Mouse (Mus musculus): ENCODE data around the gene Ubxn1. TPM values are rescaled to one million over a fixed set of nuclear protein-coding genes. Genes with fewer than 3 reads are reported as not detected.

Ubxn1 gene
- polyA plus RNA-seq, 1 experiment from 2014 or later: 184 TPM

Small RNA genes lying within 50 kb of the gene (microRNA-seq; reads per million reads assigned to microRNA genes)
- gene Mir5136: 0.40 reads per million

Other genes starting within 250 kb of the Ubxn1 start
- 1.7 and 3.1 TPM in 2 replicates for gene Chrm1, start 207.7 kb upstream of the Ubxn1 start, polyA plus RNA-seq (2014; fragmentation: Nextera tagmentation; extraction: Ambion mirVana)
- 179 and 200 TPM in 2 replicates for gene Slc3a2, start 148.1 kb upstream of the Ubxn1 start, polyA plus RNA-seq (2014; fragmentation: Nextera tagmentation; extraction: Ambion mirVana)
- 109 and 111 TPM in 2 replicates for gene Wdr74, start 135.7 kb upstream of the Ubxn1 start, polyA plus RNA-seq (2014; fragmentation: Nextera tagmentation; extraction: Ambion mirVana)
- gene 1700092M07Rik, start 130.8 kb upstream of the Ubxn1 start, polyA plus RNA-seq (2014; fragmentation: Nextera tagmentation; extraction: Ambion mirVana): 0.77 and 1.1 TPM in 2 replicates
- 104 and 105 TPM in 2 replicates for gene Stx5a, start 130.1 kb upstream of the Ubxn1 start, polyA plus RNA-seq (2014; fragmentation: Nextera tagmentation; extraction: Ambion mirVana)
- gene Nxf1, start 114.4 kb upstream of the Ubxn1 start, polyA plus RNA-seq (2014; fragmentation: Nextera tagmentation; extraction: Ambion mirVana): 162 and 178 TPM in 2 replicates
- 273 and 345 TPM in 2 replicates for gene Tmem223, start 100.5 kb upstream of the Ubxn1 start, polyA plus RNA-seq (2014; fragmentation: Nextera tagmentation; extraction: Ambion mirVana)
- gene Tmem179b, start 97.0 kb upstream of the Ubxn1 start, polyA plus RNA-seq (2014; fragmentation: Nextera tagmentation; extraction: Ambion mirVana): 30.8 and 41.4 TPM in 2 replicates
- gene Taf6l, start 85.1 kb upstream of the Ubxn1 start, polyA plus RNA-seq (2014; fragmentation: Nextera tagmentation; extraction: Ambion mirVana): 18.3 and 19.7 TPM in 2 replicates
- gene Polr2g, start 72.9 kb upstream of the Ubxn1 start, polyA plus RNA-seq (2014; fragmentation: Nextera tagmentation; extraction: Ambion mirVana): 171 and 189 TPM in 2 replicates
- gene Zbtb3, start 68.9 kb upstream of the Ubxn1 start, polyA plus RNA-seq (2014; fragmentation: Nextera tagmentation; extraction: Ambion mirVana): 9.0 and 9.7 TPM in 2 replicates
- gene Ttc9c, start 52.2 kb upstream of the Ubxn1 start, polyA plus RNA-seq (2014; fragmentation: Nextera tagmentation; extraction: Ambion mirVana): 50.7 and 65.3 TPM in 2 replicates
- gene Hnrnpul2, start 51.5 kb upstream of the Ubxn1 start, polyA plus RNA-seq (2014; fragmentation: Nextera tagmentation; extraction: Ambion mirVana): 7.2 and 7.4 TPM in 2 replicates
- gene AC129217.1, start 41.7 kb upstream of the Ubxn1 start, polyA plus RNA-seq (2014; fragmentation: Nextera tagmentation; extraction: Ambion mirVana): not detected in 2 replicates
- gene Bscl2, start 34.0 kb upstream of the Ubxn1 start, polyA plus RNA-seq (2014; fragmentation: Nextera tagmentation; extraction: Ambion mirVana): 66.0 and 77.8 TPM in 2 replicates
- gene Gng3, start 32.3 kb upstream of the Ubxn1 start, polyA plus RNA-seq (2014; fragmentation: Nextera tagmentation; extraction: Ambion mirVana): 346 and 353 TPM in 2 replicates
- 0.15 and 0.29 TPM in 2 replicates for gene Lrrn4cl, start 20.7 kb upstream of the Ubxn1 start, polyA plus RNA-seq (2014; fragmentation: Nextera tagmentation; extraction: Ambion mirVana)
- gene Uqcc3, start 9.4 kb downstream of the Ubxn1 start, polyA plus RNA-seq (2014; fragmentation: Nextera tagmentation; extraction: Ambion mirVana): 57.0 and 66.4 TPM in 2 replicates
- 44.2 and 59.1 TPM in 2 replicates for gene Lbhd1, start 12.2 kb downstream of the Ubxn1 start, polyA plus RNA-seq (2014; fragmentation: Nextera tagmentation; extraction: Ambion mirVana)
- gene Gm49403, start 12.4 kb downstream of the Ubxn1 start, polyA plus RNA-seq (2014; fragmentation: Nextera tagmentation; extraction: Ambion mirVana): not detected in 2 replicates
- gene 1810009A15Rik, start 17.4 kb downstream of the Ubxn1 start, polyA plus RNA-seq (2014; fragmentation: Nextera tagmentation; extraction: Ambion mirVana): 63.7 and 77.6 TPM in 2 replicates
- not detected in 2 replicates for gene Gm49416, start 17.4 kb downstream of the Ubxn1 start, polyA plus RNA-seq (2014; fragmentation: Nextera tagmentation; extraction: Ambion mirVana)
- gene Ints5, start 21.5 kb downstream of the Ubxn1 start, polyA plus RNA-seq (2014; fragmentation: Nextera tagmentation; extraction: Ambion mirVana): 25.0 and 32.1 TPM in 2 replicates
- gene Ganab, start 26.6 kb downstream of the Ubxn1 start, polyA plus RNA-seq (2014; fragmentation: Nextera tagmentation; extraction: Ambion mirVana): 73.3 and 78.9 TPM in 2 replicates
- gene B3gat3, start 48.9 kb downstream of the Ubxn1 start, polyA plus RNA-seq (2014; fragmentation: Nextera tagmentation; extraction: Ambion mirVana): 53.3 and 67.0 TPM in 2 replicates
- 0.93 and 0.99 TPM in 2 replicates for gene Rom1, start 57.9 kb downstream of the Ubxn1 start, polyA plus RNA-seq (2014; fragmentation: Nextera tagmentation; extraction: Ambion mirVana)
- 4.1 and 5.4 TPM in 2 replicates for gene Eml3, start 58.1 kb downstream of the Ubxn1 start, polyA plus RNA-seq (2014; fragmentation: Nextera tagmentation; extraction: Ambion mirVana)
- 57.1 and 57.4 TPM in 2 replicates for gene Mta2, start 70.4 kb downstream of the Ubxn1 start, polyA plus RNA-seq (2014; fragmentation: Nextera tagmentation; extraction: Ambion mirVana)
- gene Tut1, start 82.4 kb downstream of the Ubxn1 start, polyA plus RNA-seq (2014; fragmentation: Nextera tagmentation; extraction: Ambion mirVana): 24.2 and 26.4 TPM in 2 replicates
- 356 and 360 TPM in 2 replicates for gene Eef1g, start 95.5 kb downstream of the Ubxn1 start, polyA plus RNA-seq (2014; fragmentation: Nextera tagmentation; extraction: Ambion mirVana)
- 2.6 and 4.5 TPM in 2 replicates for gene Ahnak, start 117.8 kb downstream of the Ubxn1 start, polyA plus RNA-seq (2014; fragmentation: Nextera tagmentation; extraction: Ambion mirVana)
- not detected in 2 replicates for gene Scgb1a1, start 216.5 kb downstream of the Ubxn1 start, polyA plus RNA-seq (2014; fragmentation: Nextera tagmentation; extraction: Ambion mirVana)

Data from forebrain, embryonic 14.5 days (tissue).